Comparison of ENCODE assay signal across 9 mouse cellular contexts in genomic region chr11:72469217-72469616, GRCm38 (mm10). TPM values are rescaled to one million over a fixed set of nuclear protein-coding genes. Genes with fewer than 3 reads are reported as not detected.
DNase-seq lines count a peak whose midpoint lies in the region; ATAC-seq and TF ChIP-seq lines count a peak whose summit lies in the region.
"Had no signal": no experiment of that assay in that cellular context is flagged by ENCODE, and none has a peak within 500 bp of the region (broad histone marks: within the 10 kb centered on the region; RNA-seq: fewer than 3 reads in every experiment).

No protein-coding gene starts in this region.

- ATAC-seq in forebrain, postnatal 0 days: no peak
- ATAC-seq in hindbrain, embryonic 16.5 days: peak; percentile 38
- peak; percentile 52; the same call in 1 of the 2 replicates for ATAC-seq in limb, embryonic 12.5 days (ENCODE audit: insufficient number of reproducible peaks, insufficient read depth, low FRiP score, low TSS enrichment, low read depth)
- ATAC-seq in midbrain, embryonic 14.5 days (ENCODE audit: low FRiP score, low TSS enrichment): peak; percentile 43; the same call in 1 of the 2 replicates

- H3K9me3 ChIP-seq in forebrain, embryonic 10.5 days: no peaks in the 10 kb centered on the region
- no peaks in the 10 kb centered on the region for H3K9me3 ChIP-seq in forebrain, postnatal 0 days (ENCODE audit: low read length)
- no peaks in the 10 kb centered on the region for H3K9me3 ChIP-seq in hindbrain, embryonic 16.5 days (ENCODE audit: control insufficient read depth, low read length)
- H3K9me3 ChIP-seq in limb, embryonic 12.5 days: no peaks in the 10 kb centered on the region
- no peaks in the 10 kb centered on the region for H3K9me3 ChIP-seq in midbrain, embryonic 14.5 days (ENCODE audit: control insufficient read depth, low read length)
- H3K9me3 ChIP-seq: neural tube, embryonic 12.5 days had no signal

- H3K27ac ChIP-seq in forebrain, embryonic 10.5 days: peak overlapping the region; percentile 51
- no peak overlapping the region for H3K27ac ChIP-seq in forebrain, postnatal 0 days (ENCODE audit: low read depth, low read length)
- H3K27ac ChIP-seq in hindbrain, embryonic 16.5 days (ENCODE audit: low read depth, low read length): peak overlapping the region; percentile 55
- H3K27ac ChIP-seq in limb, embryonic 12.5 days: no peak overlapping the region
- H3K27ac ChIP-seq in midbrain, embryonic 14.5 days (replicated peaks; ENCODE audit: low read depth, low read length): 0 out of 2 replicates have a peak overlapping the region, but pooled peaks have one; percentile 26
- H3K27ac ChIP-seq: neural tube, embryonic 12.5 days had no signal

- DNase-seq in forebrain, embryonic 10.5 days (ENCODE audit: extremely low spot score, low spot score): no peak
- no peak for DNase-seq in forebrain, postnatal 0 days
- DNase-seq in adrenal gland, postnatal 10 days: peak; percentile 77
- peak; percentile 67 for DNase-seq in gastrocnemius, postnatal 14 days
- DNase-seq in midbrain, embryonic 14.5 days: peak; percentile 65
- DNase-seq in natural killer cell, adult 2 months (ENCODE audit: low spot score in 2 of 2): no peak

- intact Hi-C loops in gastrocnemius, postnatal 14 days (cut with DNase I; ENCODE audit: low total_unique reads): no loop called here

- no peaks in the 10 kb centered on the region for H3K27me3 ChIP-seq in forebrain, embryonic 10.5 days (ENCODE audit: poor library complexity, severe bottlenecking)
- no peaks in the 10 kb centered on the region for H3K27me3 ChIP-seq in forebrain, postnatal 0 days (ENCODE audit: insufficient read depth, low read length)
- no peaks in the 10 kb centered on the region for H3K27me3 ChIP-seq in hindbrain, embryonic 16.5 days (replicated peaks; ENCODE audit: control insufficient read depth, insufficient read depth, low read length)
- no peaks in the 10 kb centered on the region for H3K27me3 ChIP-seq in limb, embryonic 12.5 days
- H3K27me3 ChIP-seq in midbrain, embryonic 14.5 days (ENCODE audit: control insufficient read depth, insufficient read depth, low read length): no peaks in the 10 kb centered on the region
- H3K27me3 ChIP-seq: neural tube, embryonic 12.5 days had no signal

- H3K4me3 ChIP-seq in forebrain, embryonic 10.5 days: no peak overlapping the region
- no peak overlapping the region for H3K4me3 ChIP-seq in forebrain, postnatal 0 days (ENCODE audit: low read depth, low read length)
- H3K4me3 ChIP-seq in hindbrain, embryonic 16.5 days (ENCODE audit: low read length): no peak overlapping the region
- H3K4me3 ChIP-seq in limb, embryonic 12.5 days (replicated peaks): no peak overlapping the region
- H3K4me3 ChIP-seq in midbrain, embryonic 14.5 days (replicated peaks; ENCODE audit: low read depth, low read length): no peak overlapping the region
- H3K4me3 ChIP-seq: neural tube, embryonic 12.5 days had no signal

- peaks cover 64% of the 10 kb centered on the region for H3K4me1 ChIP-seq in forebrain, embryonic 10.5 days
- H3K4me1 ChIP-seq in forebrain, postnatal 0 days (ENCODE audit: insufficient read depth): no peaks in the 10 kb centered on the region
- peaks cover 17% of the 10 kb centered on the region for H3K4me1 ChIP-seq in hindbrain, embryonic 16.5 days (ENCODE audit: control insufficient read depth, insufficient read depth, low read depth, low read length)
- H3K4me1 ChIP-seq in limb, embryonic 12.5 days (replicated peaks): peaks cover 11% of the 10 kb centered on the region
- H3K4me1 ChIP-seq in midbrain, embryonic 14.5 days (ENCODE audit: control insufficient read depth, insufficient read depth, low read length): 0 out of 2 replicates have a peak, but pooled peaks cover 2% of the 10 kb centered on the region

- no peak overlapping the region for H3K4me2 ChIP-seq in forebrain, postnatal 0 days (ENCODE audit: low read depth)
- H3K4me2 ChIP-seq in hindbrain, embryonic 16.5 days (ENCODE audit: low read length): no peak overlapping the region
- no peak overlapping the region for H3K4me2 ChIP-seq in limb, embryonic 12.5 days
- H3K4me2 ChIP-seq in midbrain, embryonic 14.5 days (ENCODE audit: low read length): no peak overlapping the region
- H3K4me2 ChIP-seq: neural tube, embryonic 12.5 days had no signal

- no peak overlapping the region for H3K9ac ChIP-seq in forebrain, postnatal 0 days
- no peak overlapping the region for H3K9ac ChIP-seq in hindbrain, embryonic 16.5 days (ENCODE audit: low read depth, low read length)
- no peak overlapping the region for H3K9ac ChIP-seq in limb, embryonic 12.5 days (replicated peaks)
- H3K9ac ChIP-seq in midbrain, embryonic 14.5 days (replicated peaks; ENCODE audit: low read length): no peak overlapping the region
- H3K9ac ChIP-seq: neural tube, embryonic 12.5 days had no signal

- no peak for TF ChIP-seq CTCF in forebrain, postnatal 0 days (IDR thresholded peaks at IDR 0.05; ENCODE audit: low read depth)

- H3K36me3 ChIP-seq in forebrain, embryonic 10.5 days (replicated peaks): no peaks in the 10 kb centered on the region
- peaks cover 34% of the 10 kb centered on the region; the same call in 1 of the 2 replicates for H3K36me3 ChIP-seq in forebrain, postnatal 0 days (ENCODE audit: insufficient read depth)
- H3K36me3 ChIP-seq in hindbrain, embryonic 16.5 days (ENCODE audit: control insufficient read depth, insufficient read depth, low read length): peaks cover 6% of the 10 kb centered on the region; the same call in 1 of the 2 replicates
- H3K36me3 ChIP-seq in limb, embryonic 12.5 days: no peaks in the 10 kb centered on the region
- H3K36me3 ChIP-seq in midbrain, embryonic 14.5 days (ENCODE audit: control insufficient read depth, insufficient read depth, low read length): peaks cover 6% of the 10 kb centered on the region; the same call in 1 of the 2 replicates

- 34% methylated on average over 5 of the region's 5 CpGs for WGBS in forebrain, embryonic 10.5 days
- 19% methylated on average over 5 of the region's 5 CpGs for WGBS in forebrain, postnatal 0 days
- 32% methylated on average over 5 of the region's 5 CpGs for WGBS in hindbrain, embryonic 16.5 days
- WGBS in limb, embryonic 12.5 days: 43% methylated on average over 5 of the region's 5 CpGs
- WGBS in midbrain, embryonic 14.5 days: 30% methylated on average over 5 of the region's 5 CpGs

RNA-seq across cellular contexts. Expression of gene Spns2, which starts 20.5 kb away (rescaled TPM):
- polyA plus RNA-seq in forebrain, embryonic 10.5 days (2016; fragmentation: Nextera tagmentation; extraction: Ambion mirVana): 2.0 and 3.0 TPM in 2 replicates
- total RNA-seq in forebrain, postnatal 0 days (2014; rRNA removed): 38.8 and 40.1 TPM in 2 replicates
- 6.5 and 6.7 TPM in 2 replicates for polyA plus RNA-seq in forebrain, postnatal 0 days (2015; fragmentation: Nextera tagmentation; extraction: Ambion mirVana)
- 10 to 100 TPM; 11.6 to 11.7 TPM for total RNA-seq in adrenal gland, postnatal 10 days (2021)
- total RNA-seq in gastrocnemius, postnatal 14 days (2021): 10 to 100 TPM; 11.4 to 14.7 TPM
- 6.0 and 8.2 TPM in 2 replicates for polyA plus RNA-seq in hindbrain, embryonic 16.5 days (2015; fragmentation: Nextera tagmentation; extraction: Ambion mirVana)
- 2.1 and 2.2 TPM in 2 replicates for polyA plus RNA-seq in limb, embryonic 12.5 days (2016; fragmentation: Nextera tagmentation; extraction: Ambion mirVana)
- polyA plus RNA-seq in midbrain, embryonic 14.5 days (2014; fragmentation: Nextera tagmentation; extraction: Ambion mirVana): 12.6 TPM in 2 replicates

RNA-seq across cellular contexts. Expression of gene Mybbp1a, which starts 28.1 kb away (rescaled TPM):
- polyA plus RNA-seq in forebrain, embryonic 10.5 days (2016; fragmentation: Nextera tagmentation; extraction: Ambion mirVana): 248 and 256 TPM in 2 replicates
- 36.9 and 38.0 TPM in 2 replicates for total RNA-seq in forebrain, postnatal 0 days (2014; rRNA removed)
- 50.0 and 52.4 TPM in 2 replicates for polyA plus RNA-seq in forebrain, postnatal 0 days (2015; fragmentation: Nextera tagmentation; extraction: Ambion mirVana)
- 10 to 100 TPM; 77.5 to 84.6 TPM for total RNA-seq in adrenal gland, postnatal 10 days (2021)
- total RNA-seq in gastrocnemius, postnatal 14 days (2021): 10 to 100 TPM; 58.7 to 62.8 TPM
- 54.2 and 63.0 TPM in 2 replicates for polyA plus RNA-seq in hindbrain, embryonic 16.5 days (2015; fragmentation: Nextera tagmentation; extraction: Ambion mirVana)
- polyA plus RNA-seq in limb, embryonic 12.5 days (2016; fragmentation: Nextera tagmentation; extraction: Ambion mirVana): 173 and 176 TPM in 2 replicates
- polyA plus RNA-seq in midbrain, embryonic 14.5 days (2014; fragmentation: Nextera tagmentation; extraction: Ambion mirVana): 52.0 and 66.0 TPM in 2 replicates

RNA-seq across cellular contexts. Expression of gene Ggt6, which starts 33.9 kb away (rescaled TPM):
- polyA plus RNA-seq in forebrain, embryonic 10.5 days (2016; fragmentation: Nextera tagmentation; extraction: Ambion mirVana): not detected in 2 replicates
- total RNA-seq in forebrain, postnatal 0 days (2014; rRNA removed): not detected in 2 replicates
- not detected in 2 replicates for polyA plus RNA-seq in forebrain, postnatal 0 days (2015; fragmentation: Nextera tagmentation; extraction: Ambion mirVana)
- total RNA-seq in adrenal gland, postnatal 10 days (2021): 1 to 10 TPM; 2.7 to 3.5 TPM
- total RNA-seq in gastrocnemius, postnatal 14 days (2021): under 1 TPM; 0.18 to 0.38 TPM
- polyA plus RNA-seq in hindbrain, embryonic 16.5 days (2015; fragmentation: Nextera tagmentation; extraction: Ambion mirVana): not detected in 2 replicates
- 0.15 and 0.36 TPM in 2 replicates for polyA plus RNA-seq in limb, embryonic 12.5 days (2016; fragmentation: Nextera tagmentation; extraction: Ambion mirVana)
- not detected in 2 replicates for polyA plus RNA-seq in midbrain, embryonic 14.5 days (2014; fragmentation: Nextera tagmentation; extraction: Ambion mirVana)
- polyA plus RNA-seq: neural tube, embryonic 12.5 days had no signal

RNA-seq across cellular contexts. Expression of gene Smtnl2, which starts 57.7 kb away (rescaled TPM):
- polyA plus RNA-seq in forebrain, embryonic 10.5 days (2016; fragmentation: Nextera tagmentation; extraction: Ambion mirVana): 10.6 and 12.5 TPM in 2 replicates
- total RNA-seq in forebrain, postnatal 0 days (2014; rRNA removed): 9.7 and 10.4 TPM in 2 replicates
- polyA plus RNA-seq in forebrain, postnatal 0 days (2015; fragmentation: Nextera tagmentation; extraction: Ambion mirVana): 8.4 and 10.2 TPM in 2 replicates
- total RNA-seq in adrenal gland, postnatal 10 days (2021): 10 to 100 TPM in 1 of 2 experiments, 1 to 10 TPM in 1; 6.6 to 14.7 TPM
- total RNA-seq in gastrocnemius, postnatal 14 days (2021): 100 to 1,000 TPM; 160 to 162 TPM
- 12.3 and 12.4 TPM in 2 replicates for polyA plus RNA-seq in hindbrain, embryonic 16.5 days (2015; fragmentation: Nextera tagmentation; extraction: Ambion mirVana)
- 25.7 and 29.0 TPM in 2 replicates for polyA plus RNA-seq in limb, embryonic 12.5 days (2016; fragmentation: Nextera tagmentation; extraction: Ambion mirVana)
- 2.9 and 4.5 TPM in 2 replicates for polyA plus RNA-seq in midbrain, embryonic 14.5 days (2014; fragmentation: Nextera tagmentation; extraction: Ambion mirVana)

Comparison
In these comparisons a context has a peak if more than half of its experiments do, and no peak if none do; other contexts are left out.
1. H3K27ac ChIP-seq: peak in forebrain, embryonic 10.5 days (single experiment), hindbrain, embryonic 16.5 days (single experiment) and midbrain, embryonic 14.5 days (single experiment); none in forebrain, postnatal 0 days (single experiment) and limb, embryonic 12.5 days (single experiment).
2. DNase-seq: peak in adrenal gland, postnatal 10 days (single experiment), gastrocnemius, postnatal 14 days (single experiment) and midbrain, embryonic 14.5 days (single experiment); none in forebrain, embryonic 10.5 days (single experiment), forebrain, postnatal 0 days (single experiment) and natural killer cell, adult 2 months (0 of 2).